Mouse (Mus musculus) CH12.LX (cell line): ENCODE measurements around the gene Omt2b. TPM values are rescaled to one million over a fixed set of nuclear protein-coding genes. Genes with fewer than 3 reads are reported as not detected.

Experiments used
- DNase-seq: peaks from one replicate; pipeline ENCODE4 v3.0.0-alpha.2; 2013; ENCODE audit errors: extremely low read depth
- H3K27ac ChIP-seq: 2 replicates; pipeline ENCODE4 v1.5.1; 2012; ENCODE audit warnings: low read depth, mild to moderate bottlenecking, control low read depth, moderate library complexity; ENCODE audit not compliant: insufficient read depth
- H3K27me3 ChIP-seq: replicated peaks from 2 replicates; pipeline ENCODE3; 2012; ENCODE audit warnings: inconsistent platforms
- H3K36me3 ChIP-seq, 2 experiments: replicated peaks in 1 of 2; 2 replicates each; pipeline versions ENCODE3 to v1.6.1; 2012; ENCODE audit warnings: inconsistent platforms in 1 of 2, low read length in 1 of 2, mild to moderate bottlenecking in 1 of 2, mixed read lengths in 1 of 2, moderate library complexity in 1 of 2; ENCODE audit not compliant: control insufficient read depth in 1 of 2, insufficient read depth in 1 of 2
- H3K4me1 ChIP-seq, 2 experiments: 2 replicates each; pipeline ENCODE4 v1.6.1; 2012; ENCODE audit warnings: inconsistent platforms in 1 of 2, moderate library complexity in 1 of 2; ENCODE audit not compliant: insufficient read depth in 2 of 2, control insufficient read depth in 1 of 2
- H3K4me2 ChIP-seq: 2 replicates; pipeline ENCODE4 v1.6.1; 2012; ENCODE audit warnings: low read depth, mild to moderate bottlenecking, control low read depth; ENCODE audit not compliant: poor library complexity, insufficient read depth, severe bottlenecking
- H3K4me3 ChIP-seq, 3 experiments: fragments of 150-350 bp in 1 of 3; sonication (generic) in 1 of 3; replicated peaks in 1 of 3; 2 replicates each; pipeline versions ENCODE3 to v1.5.1; 2011 to 2012; ENCODE audit warnings: low read depth in 2 of 3, low read length in 2 of 3, mild to moderate bottlenecking in 2 of 3, moderate library complexity in 2 of 3, control low read depth in 1 of 3, improper control_type of control experiment in 1 of 3, inconsistent platforms in 1 of 3, mixed read lengths in 1 of 3; ENCODE audit not compliant: poor library complexity in 1 of 3
- H3K79me2 ChIP-seq: replicated peaks from 2 replicates; pipeline ENCODE4 v1.6.1; 2012; ENCODE audit warnings: mild to moderate bottlenecking, moderate library complexity; ENCODE audit not compliant: control insufficient read depth, poor library complexity, insufficient read depth, severe bottlenecking; ENCODE audit errors: extremely low read depth
- H3K9ac ChIP-seq: 2 replicates; pipeline ENCODE4 v1.6.1; 2012; ENCODE audit warnings: low read depth, mild to moderate bottlenecking, control low read depth, moderate library complexity; ENCODE audit not compliant: insufficient read depth
- H3K9me3 ChIP-seq: replicated peaks from 2 replicates; pipeline ENCODE3; 2012; ENCODE audit warnings: low read length, inconsistent platforms, mixed read lengths
- CTCF ChIP-seq, 2 experiments: IDR thresholded peaks in 1 of 2; conservative IDR thresholded peaks in 1 of 2; 2 replicates each; pipeline ENCODE4 v1.5.1; 2011 to 2012; ENCODE audit warnings: low read depth in 2 of 2, low read length in 2 of 2, improper control_type of control experiment in 1 of 2, inconsistent platforms in 1 of 2, mild to moderate bottlenecking in 1 of 2, moderate library complexity in 1 of 2
- E2F4 ChIP-seq: IDR thresholded peaks from 2 replicates; pipeline ENCODE4 v1.6.1; 2011; ENCODE audit warnings: low read depth, low read length, improper control_type of control experiment; ENCODE audit not compliant: insufficient replicate concordance
- ELF1 ChIP-seq: IDR thresholded peaks from 2 replicates; pipeline ENCODE4 v1.6.1; 2014; ENCODE audit warnings: low read depth, mild to moderate bottlenecking, inconsistent platforms, low read length, improper control_type of control experiment
- EP300 ChIP-seq: IDR thresholded peaks from 2 replicates; pipeline ENCODE4 v1.6.1; 2011; ENCODE audit warnings: low read length, improper control_type of control experiment
- GABPA ChIP-seq: IDR thresholded peaks from 2 replicates; pipeline ENCODE4 v1.6.1; 2012; ENCODE audit warnings: low read depth, low read length, improper control_type of control experiment, inconsistent platforms; ENCODE audit not compliant: insufficient replicate concordance
- HCFC1 ChIP-seq: IDR thresholded peaks from 2 replicates; pipeline ENCODE4 v1.6.1; 2012; ENCODE audit warnings: low read depth, mild to moderate bottlenecking, inconsistent platforms, low read length, improper control_type of control experiment
- JUN ChIP-seq: IDR thresholded peaks from 2 replicates; pipeline ENCODE4 v1.6.1; 2011; ENCODE audit warnings: low read depth, mild to moderate bottlenecking, low read length, improper control_type of control experiment, moderate library complexity; ENCODE audit not compliant: insufficient read depth
- MAX ChIP-seq: IDR thresholded peaks from 2 replicates; pipeline ENCODE4 v1.6.1; 2011; ENCODE audit warnings: low read length, improper control_type of control experiment
- MAZ ChIP-seq: IDR thresholded peaks from 2 replicates; pipeline ENCODE4 v1.6.1; 2012; ENCODE audit warnings: low read depth, mild to moderate bottlenecking, inconsistent platforms, low read length, improper control_type of control experiment, moderate library complexity
- MEF2A ChIP-seq: IDR thresholded peaks from 2 replicates; pipeline ENCODE4 v1.6.1; 2014; ENCODE audit warnings: low read depth, mild to moderate bottlenecking, inconsistent platforms, low read length, improper control_type of control experiment, borderline replicate concordance
- MXI1 ChIP-seq: IDR thresholded peaks from 2 replicates; pipeline ENCODE4 v1.6.1; 2011; ENCODE audit warnings: mild to moderate bottlenecking, low read depth, low read length, improper control_type of control experiment
- MYC ChIP-seq: IDR thresholded peaks from 2 replicates; pipeline ENCODE4 v1.6.1; 2011; ENCODE audit warnings: low read depth, mild to moderate bottlenecking, improper control_type of control experiment, low read length
- NRF1 ChIP-seq: IDR thresholded peaks from 2 replicates; pipeline ENCODE4 v1.6.1; 2014; ENCODE audit warnings: low read depth, mild to moderate bottlenecking, inconsistent platforms, low read length, improper control_type of control experiment, moderate library complexity
- RAD21 ChIP-seq: IDR thresholded peaks from 2 replicates; pipeline ENCODE4 v1.6.1; 2011; ENCODE audit warnings: low read depth, mild to moderate bottlenecking, low read length, improper control_type of control experiment, moderate library complexity
- RCOR1 ChIP-seq: conservative IDR thresholded peaks from 2 replicates; pipeline ENCODE4 v1.6.1; 2012; ENCODE audit warnings: low read depth, mild to moderate bottlenecking, inconsistent platforms, low read length, improper control_type of control experiment
- SIN3A ChIP-seq: IDR thresholded peaks from 2 replicates; pipeline ENCODE4 v1.6.1; 2012; ENCODE audit warnings: low read length, improper control_type of control experiment, inconsistent platforms
- SMC3 ChIP-seq: IDR thresholded peaks from 2 replicates; pipeline ENCODE4 v1.6.1; 2011; ENCODE audit warnings: low read depth, low read length, improper control_type of control experiment
- TBP ChIP-seq: conservative IDR thresholded peaks from 2 replicates; pipeline ENCODE4 v1.6.1; 2011; ENCODE audit warnings: low read depth, low read length, improper control_type of control experiment
- USF2 ChIP-seq: conservative IDR thresholded peaks from 2 replicates; pipeline ENCODE4 v1.6.1; 2011; ENCODE audit warnings: low read depth, low read length, improper control_type of control experiment
- ZC3H11A ChIP-seq: IDR thresholded peaks from 2 replicates; pipeline ENCODE4 v1.6.1; 2012; ENCODE audit warnings: low read depth, mild to moderate bottlenecking, inconsistent platforms, low read length, improper control_type of control experiment
- dilution Hi-C: fragments of 300-500 bp; cut with MboI; formaldehyde crosslinking; loops from 2 replicates; pipeline ENCODE4 v1.14.3; 2020; ENCODE audit warnings: low sequenced_read_pairs; ENCODE audit not compliant: extremely low pct_unique_long_range_greater_than_20kb, extremely low pct_ligation_motif_present
- in situ Hi-C: fragments of 300-500 bp; cut with MboI; formaldehyde crosslinking; loops from 3 replicates; pipeline ENCODE4 v1.14.3; 2019; ENCODE audit warnings: low sequenced_read_pairs, low pct_ligation_motif_present, low pct_unique_long_range_greater_than_20kb, mixed read lengths
- polyA plus RNA-seq: library from polyadenylated mRNA; unstranded; fragments of >175 nt; gene quantifications from 2 replicates; pipeline ENCODE4 v1.2.1, GENCODE M21; 2012; ENCODE audit warnings: low read depth; ENCODE audit not compliant: insufficient read length
- total RNA-seq, 2 experiments: library from RNA; depleted of rRNA; stranded (reverse); fragments of 300-350 nt in 1 of 2; fragments of >200 nt in 1 of 2; gene quantifications; 2 replicates each; pipeline ENCODE4 v1.2.3; 2012 to 2014

Gene Omt2b
- total and polyA plus RNA-seq, 3 experiments: not detected

DNA sequence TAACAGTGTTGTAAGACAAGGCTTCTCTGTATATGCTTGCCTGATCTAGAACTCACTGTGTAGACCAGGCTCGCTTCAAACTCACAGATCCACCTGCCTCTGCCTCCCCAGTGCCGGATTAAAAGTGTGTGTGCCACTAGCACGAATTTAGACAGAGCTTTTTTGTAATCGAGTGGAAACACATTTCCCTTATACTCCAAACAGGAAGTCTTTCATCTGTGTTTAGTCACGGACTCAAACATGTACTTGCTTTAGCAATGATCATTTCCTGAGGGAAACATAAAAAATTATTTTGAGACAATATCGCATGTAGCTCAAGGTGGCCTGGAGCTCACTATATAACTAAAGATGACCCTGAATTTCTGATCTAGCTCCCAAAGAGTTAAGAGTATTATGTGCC, 36.0 kb downstream of the Omt2b start:
- Histone ChIP-seq H3K4me1 (no peaks in the 10 kb centered on the region), H3K9ac (no peak overlapping the region), H3K27me3 (peaks cover 26% of the 10 kb centered on the region), H3K4me3 (no peak overlapping the region), H3K79me2 (no peaks in the 10 kb centered on the region), H3K4me2 (no peak overlapping the region), H3K27ac (no peak overlapping the region), H3K36me3 (no peaks in the 10 kb centered on the region), H3K9me3 (no peaks in the 10 kb centered on the region)
- no peak for TF ChIP-seq MYC
- no peak for TF ChIP-seq MXI1
- no peak for TF ChIP-seq MAX
- TF ChIP-seq TBP: no peak
- TF ChIP-seq SIN3A: no peak
- no peak for TF ChIP-seq HCFC1
- no peak for TF ChIP-seq ELF1
- no peak for TF ChIP-seq SMC3
- TF ChIP-seq MAZ: no peak
- TF ChIP-seq NRF1: no peak
- TF ChIP-seq E2F4: no peak
- no peak for TF ChIP-seq JUN
- no peak for TF ChIP-seq EP300
- no peak for TF ChIP-seq RCOR1
- TF ChIP-seq RAD21: no peak
- TF ChIP-seq ZC3H11A: no peak
- TF ChIP-seq MEF2A: no peak
- dilution Hi-C loops (no loop called here), in situ Hi-C loops (loop anchor here (10.0 kb wide), 1 partner anchor 171 kb away; no protein-coding TSS in a partner anchor)
- no peak for DNase-seq

GRCm38 (mm10) chr9:78364701-78365100, 37.3 kb downstream of the Omt2b start:
- Histone ChIP-seq H3K27ac (no peak overlapping the region), H3K36me3 (no peaks in the 10 kb centered on the region), H3K27me3 (peaks cover 27% of the 10 kb centered on the region), H3K4me2 (no peak overlapping the region)
- no peak for DNase-seq
- no peak for TF ChIP-seq GABPA
- TF ChIP-seq USF2: no peak
- no peak for TF ChIP-seq MAZ
- TF ChIP-seq SIN3A: no peak
- TF ChIP-seq CTCF (conservative IDR thresholded peaks at IDR 0.05 in 1 of 2, IDR thresholded peaks at IDR 0.05 in 1 of 2; ENCODE audit: low read depth in 2 of 2, low read length in 2 of 2): no peak
- no peak for TF ChIP-seq MXI1
- TF ChIP-seq, all 38 proteins: peak for 0
- no peaks in the 10 kb centered on the region for H3K4me1 ChIP-seq
- H3K4me3 ChIP-seq: no peak overlapping the region
- dilution Hi-C loops (no loop called here), in situ Hi-C loops (loop anchor here (10.0 kb wide), 1 partner anchor 170 kb away; no protein-coding TSS in a partner anchor)
- H3K79me2 ChIP-seq: no peaks in the 10 kb centered on the region
- no peak overlapping the region for H3K9ac ChIP-seq
- no peaks in the 10 kb centered on the region for H3K9me3 ChIP-seq
